Mouse (Mus musculus): Measurements from ENCODE around the gene Meis2. TPM values are rescaled to one million over a fixed set of nuclear protein-coding genes. Genes with fewer than 3 reads are reported as not detected.
A peak's percentile ranks its signal among the peaks of the same experiment; 100 is the strongest.

Gene Meis2
- total and polyA plus RNA-seq, 2 experiments from 2014 or later, result 105 to 132 TPM

GRCm38 (mm10) chr2:116073311-116073904 lies 7.8 kb upstream of the Meis2 start:
- H3K9me3 ChIP-seq (ENCODE audit: low read length), result no peaks in the 10 kb centered on the region
- peaks cover 28% of the 10 kb centered on the region for H3K27me3 ChIP-seq (ENCODE audit: insufficient read depth, low read length)
- no peak for TF ChIP-seq CTCF (IDR thresholded peaks at IDR 0.05; ENCODE audit: low read depth)
- H3K9ac ChIP-seq (replicated peaks; ENCODE audit: low read length), result no peak overlapping the region; the same call in 1 of the 2 replicates
- H3K27ac ChIP-seq, result no peak overlapping the region
- 30% methylated on average over 9 of the region's 9 CpGs for WGBS
- no peaks in the 10 kb centered on the region for H3K36me3 ChIP-seq (ENCODE audit: insufficient read depth, low read length)
- H3K4me2 ChIP-seq (ENCODE audit: low read depth, low read length), result peak overlapping the region; percentile 72
- peak overlapping the region; percentile 6; the same call in 1 of the 2 replicates for H3K4me3 ChIP-seq (ENCODE audit: low read length)
- ATAC-seq, result no peak
- peak; percentile 3 for DNase-seq (ENCODE audit: low spot score)
- H3K4me1 ChIP-seq (ENCODE audit: insufficient read depth, low read length), result no peaks in the 10 kb centered on the region

GRCm38 (mm10) chr2:116072706-116073105 lies 7.1 kb upstream of the Meis2 start:
- peak overlapping the region; percentile 56; the same call in 1 of the 2 replicates for H3K9ac ChIP-seq (replicated peaks; ENCODE audit: low read length)
- H3K9me3 ChIP-seq (ENCODE audit: low read length), result no peaks in the 10 kb centered on the region
- peak overlapping the region; percentile 19 for H3K4me3 ChIP-seq (ENCODE audit: low read length)
- peak; percentile 9 for DNase-seq (ENCODE audit: low spot score)
- H3K27me3 ChIP-seq (ENCODE audit: insufficient read depth, low read length), result peaks cover 28% of the 10 kb centered on the region
- peak overlapping the region; percentile 72 for H3K4me2 ChIP-seq (ENCODE audit: low read depth, low read length)
- no peak for TF ChIP-seq CTCF (IDR thresholded peaks at IDR 0.05; ENCODE audit: low read depth)
- no peaks in the 10 kb centered on the region for H3K36me3 ChIP-seq (ENCODE audit: insufficient read depth, low read length)
- no peaks in the 10 kb centered on the region for H3K4me1 ChIP-seq (ENCODE audit: insufficient read depth, low read length)
- 18% methylated on average over 5 of the region's 5 CpGs for WGBS
- ATAC-seq, result no peak
- 0 out of 2 replicates have a peak overlapping the region, but pooled peaks have one; percentile 16 for H3K27ac ChIP-seq

GRCm38 (mm10) chr2:116072321-116072640 lies 6.6 kb upstream of the Meis2 start:
- WGBS, result 2% methylated on average over 13 of the region's 13 CpGs
- no peak for ATAC-seq
- no peak for DNase-seq (ENCODE audit: low spot score)

GRCm38 (mm10) chr2:116071571-116072320 lies 6.1 kb upstream of the Meis2 start:
- Histone ChIP-seq H3K27ac (peak overlapping the region; percentile 69), H3K9me3 (ENCODE audit: low read length) (no peaks in the 10 kb centered on the region), H3K4me2 (ENCODE audit: low read depth, low read length) (peak overlapping the region; percentile 72), H3K9ac (replicated peaks; ENCODE audit: low read length) (peak overlapping the region; percentile 56), H3K4me3 (ENCODE audit: low read length) (peak overlapping the region; percentile 51), H3K36me3 (ENCODE audit: insufficient read depth, low read length) (no peaks in the 10 kb centered on the region), H3K27me3 (ENCODE audit: insufficient read depth, low read length) (peaks cover 28% of the 10 kb centered on the region), H3K4me1 (ENCODE audit: insufficient read depth, low read length) (no peaks in the 10 kb centered on the region)
- no peak for ATAC-seq
- under 1% methylated on average over 25 of the region's 25 CpGs for WGBS
- peak; percentile 91 for DNase-seq (ENCODE audit: low spot score)
- peak; percentile 77 for TF ChIP-seq CTCF (IDR thresholded peaks at IDR 0.05; ENCODE audit: low read depth)

More at GRCm38 (mm10) chr2:116072321-116072640, 6.6 kb upstream of the Meis2 start:
- H3K9me3 ChIP-seq (ENCODE audit: low read length), result no peaks in the 10 kb centered on the region
- H3K27me3 ChIP-seq (ENCODE audit: insufficient read depth, low read length), result peaks cover 28% of the 10 kb centered on the region
- peak overlapping the region; percentile 56; the same call in 1 of the 2 replicates for H3K9ac ChIP-seq (replicated peaks; ENCODE audit: low read length)
- H3K4me1 ChIP-seq (ENCODE audit: insufficient read depth, low read length), result no peaks in the 10 kb centered on the region
- peak overlapping the region; percentile 72 for H3K4me2 ChIP-seq (ENCODE audit: low read depth, low read length)
- no peak for TF ChIP-seq CTCF (IDR thresholded peaks at IDR 0.05; ENCODE audit: low read depth)
- peak overlapping the region; percentile 19 for H3K4me3 ChIP-seq (ENCODE audit: low read length)
- H3K27ac ChIP-seq, result peak overlapping the region; percentile 69; the same call in 1 of the 2 replicates
- no peaks in the 10 kb centered on the region for H3K36me3 ChIP-seq (ENCODE audit: insufficient read depth, low read length)

- TF ChIP-seq CTCF (IDR thresholded peaks at IDR 0.05; ENCODE audit: low read depth), result no peak
- H3K4me1 ChIP-seq (ENCODE audit: insufficient read depth, low read length), result no peaks in the 10 kb centered on the region
- WGBS, result 17% methylated on average over 10 of the region's 10 CpGs
- peak; percentile 8 for DNase-seq (ENCODE audit: low spot score)
- H3K9ac ChIP-seq (replicated peaks; ENCODE audit: low read length), result peak overlapping the region; percentile 56
- no peak for ATAC-seq
- no peaks in the 10 kb centered on the region for H3K9me3 ChIP-seq (ENCODE audit: low read length)
- H3K36me3 ChIP-seq (ENCODE audit: insufficient read depth, low read length), result no peaks in the 10 kb centered on the region
- H3K4me2 ChIP-seq (ENCODE audit: low read depth, low read length), result peak overlapping the region; percentile 72
- peak overlapping the region; percentile 69 for H3K27ac ChIP-seq
- H3K27me3 ChIP-seq (ENCODE audit: insufficient read depth, low read length), result peaks cover 28% of the 10 kb centered on the region
- H3K4me3 ChIP-seq (ENCODE audit: low read length), result peak overlapping the region; percentile 51
These were observed 5.2 kb upstream of the Meis2 start for GRCm38 (mm10) chr2:116070614-116071425.

GRCm38 (mm10) chr2:116069451-116070225 lies 4.0 kb upstream of the Meis2 start:
- Histone ChIP-seq H3K27ac (peak overlapping the region; percentile 69), H3K36me3 (ENCODE audit: insufficient read depth, low read length) (no peaks in the 10 kb centered on the region), H3K4me3 (ENCODE audit: low read length) (peak overlapping the region; percentile 51), H3K9ac (replicated peaks; ENCODE audit: low read length) (peak overlapping the region; percentile 56), H3K4me1 (ENCODE audit: insufficient read depth, low read length) (no peaks in the 10 kb centered on the region), H3K27me3 (ENCODE audit: insufficient read depth, low read length) (peaks cover 23% of the 10 kb centered on the region), H3K4me2 (ENCODE audit: low read depth, low read length) (peak overlapping the region; percentile 72), H3K9me3 (ENCODE audit: low read length) (no peaks in the 10 kb centered on the region)
- 25% methylated on average over 8 of the region's 8 CpGs for WGBS
- DNase-seq (ENCODE audit: low spot score) (no peak), ATAC-seq (no peak)
- no peak for TF ChIP-seq CTCF (IDR thresholded peaks at IDR 0.05; ENCODE audit: low read depth)
